Mouse (Mus musculus): ENCODE measurements at regions not wholly inside any gene's neighbourhood (a gene's known extent, or its start where the extent isn't known, plus 50 kb on each side); places are given as distances from the start of the nearest gene placed in this dataset.

- 59% methylated on average over 3 of the region's 3 CpGs for WGBS
- Histone ChIP-seq H3K27me3 (no peaks in the 10 kb centered on the region), H3K9me3 (no peaks in the 10 kb centered on the region), H3K4me1 (no peaks in the 10 kb centered on the region), H3K4me2 (no peak overlapping the region), H3K4me3 (no peak overlapping the region), H3K9ac (no peak overlapping the region), H3K36me3 (no peaks in the 10 kb centered on the region), H3K27ac (no peak overlapping the region)
- no peak for ATAC-seq (ENCODE audit: insufficient number of reproducible peaks, low FRiP score, low TSS enrichment, low read depth)
These were observed 191.9 kb upstream of the C9orf72 start for GRCm38 (mm10) chr4:35417866-35418265.

GRCm38 (mm10) chr4:35413488-35413887 is 187.5 kb upstream of the C9orf72 start:
- Histone ChIP-seq H3K27ac (no peak overlapping the region), H3K4me1 (no peaks in the 10 kb centered on the region), H3K27me3 (no peaks in the 10 kb centered on the region), H3K36me3 (no peaks in the 10 kb centered on the region), H3K9ac (no peak overlapping the region), H3K4me2 (no peak overlapping the region), H3K4me3 (no peak overlapping the region), H3K9me3 (no peaks in the 10 kb centered on the region)
- WGBS: 63% methylated on average over 3 of the region's 3 CpGs
- no peak for ATAC-seq (ENCODE audit: insufficient number of reproducible peaks, low FRiP score, low TSS enrichment, low read depth)

GRCm38 (mm10) chr4:35405301-35406006 is 179.5 kb upstream of the C9orf72 start:
- Histone ChIP-seq H3K4me3 (no peak overlapping the region), H3K4me2 (no peak overlapping the region), H3K36me3 (no peaks in the 10 kb centered on the region), H3K27me3 (no peaks in the 10 kb centered on the region), H3K4me1 (no peaks in the 10 kb centered on the region), H3K9ac (no peak overlapping the region), H3K27ac (no peak overlapping the region), H3K9me3 (no peaks in the 10 kb centered on the region)
- ATAC-seq (ENCODE audit: insufficient number of reproducible peaks, low FRiP score, low TSS enrichment, low read depth): no peak
- 76% methylated on average over 7 of the region's 7 CpGs for WGBS

GRCm38 (mm10) chr4:35404068-35404467 is 178.1 kb upstream of the C9orf72 start:
- no peaks in the 10 kb centered on the region for H3K36me3 ChIP-seq
- 73% methylated on average over 2 of the region's 2 CpGs for WGBS
- H3K27me3 ChIP-seq: no peaks in the 10 kb centered on the region
- no peak overlapping the region for H3K27ac ChIP-seq
- no peak overlapping the region for H3K9ac ChIP-seq
- ATAC-seq (ENCODE audit: insufficient number of reproducible peaks, low FRiP score, low TSS enrichment, low read depth): no peak
- no peaks in the 10 kb centered on the region for H3K4me1 ChIP-seq
- H3K4me2 ChIP-seq: no peak overlapping the region
- no peak overlapping the region for H3K4me3 ChIP-seq
- H3K9me3 ChIP-seq: no peaks in the 10 kb centered on the region

GRCm38 (mm10) chr4:35403594-35403993 is 177.6 kb upstream of the C9orf72 start:
- Histone ChIP-seq H3K4me2 (no peak overlapping the region), H3K9ac (no peak overlapping the region), H3K36me3 (no peaks in the 10 kb centered on the region), H3K27ac (no peak overlapping the region), H3K27me3 (no peaks in the 10 kb centered on the region), H3K9me3 (no peaks in the 10 kb centered on the region), H3K4me1 (no peaks in the 10 kb centered on the region), H3K4me3 (no peak overlapping the region)
- ATAC-seq (ENCODE audit: insufficient number of reproducible peaks, low FRiP score, low TSS enrichment, low read depth): no peak
- WGBS: 78% methylated on average over 6 of the region's 6 CpGs

GRCm38 (mm10) chr4:35402376-35403133 is 176.6 kb upstream of the C9orf72 start:
- 54% methylated on average over 9 of the region's 9 CpGs for WGBS
- Histone ChIP-seq H3K36me3 (no peaks in the 10 kb centered on the region), H3K27me3 (no peaks in the 10 kb centered on the region), H3K4me1 (no peaks in the 10 kb centered on the region), H3K9me3 (no peaks in the 10 kb centered on the region), H3K9ac (no peak overlapping the region), H3K4me2 (no peak overlapping the region), H3K4me3 (no peak overlapping the region), H3K27ac (no peak overlapping the region)
- no peak for ATAC-seq (ENCODE audit: insufficient number of reproducible peaks, low FRiP score, low TSS enrichment, low read depth)

GRCm38 (mm10) chr4:35401783-35402182 is 175.8 kb upstream of the C9orf72 start:
- Histone ChIP-seq H3K4me1 (no peaks in the 10 kb centered on the region), H3K4me2 (no peak overlapping the region), H3K36me3 (no peaks in the 10 kb centered on the region), H3K27ac (no peak overlapping the region), H3K9ac (no peak overlapping the region), H3K4me3 (no peak overlapping the region), H3K9me3 (no peaks in the 10 kb centered on the region), H3K27me3 (no peaks in the 10 kb centered on the region)
- WGBS: 44% methylated on average over 4 of the region's 4 CpGs
- no peak for ATAC-seq (ENCODE audit: insufficient number of reproducible peaks, low FRiP score, low TSS enrichment, low read depth)

- H3K4me1 ChIP-seq: no peaks in the 10 kb centered on the region
- H3K4me2 ChIP-seq: no peak overlapping the region
- H3K27me3 ChIP-seq: no peaks in the 10 kb centered on the region
- H3K27ac ChIP-seq: no peak overlapping the region
- whole genome bisulfite sequencing: 83% methylated on average over 6 of the region's 6 CpGs
- no peaks in the 10 kb centered on the region for H3K36me3 ChIP-seq
- no peaks in the 10 kb centered on the region for H3K9me3 ChIP-seq
- H3K9ac ChIP-seq: no peak overlapping the region
- H3K4me3 ChIP-seq: no peak overlapping the region
- ATAC-seq (ENCODE audit: insufficient number of reproducible peaks, low FRiP score, low TSS enrichment, low read depth): no peak
These were observed 174.5 kb upstream of the C9orf72 start for GRCm38 (mm10) chr4:35400511-35400910.

GRCm38 (mm10) chr4:35395583-35395877 is 169.6 kb upstream of the C9orf72 start:
- 84% methylated on average over 5 of the region's 5 CpGs for WGBS
- H3K4me2 ChIP-seq: no peak overlapping the region

GRCm38 (mm10) chr4:35394821-35395582 is 169.0 kb upstream of the C9orf72 start:
- no peaks in the 10 kb centered on the region for H3K9me3 ChIP-seq
- no peaks in the 10 kb centered on the region for H3K27me3 ChIP-seq
- no peak overlapping the region for H3K4me3 ChIP-seq
- ATAC-seq (ENCODE audit: insufficient number of reproducible peaks, low FRiP score, low TSS enrichment, low read depth): no peak
- H3K27ac ChIP-seq: no peak overlapping the region
- H3K36me3 ChIP-seq: no peaks in the 10 kb centered on the region
- no peaks in the 10 kb centered on the region for H3K4me1 ChIP-seq
- no peak overlapping the region for H3K9ac ChIP-seq
- WGBS: 50% methylated on average over 16 of the region's 16 CpGs
- no peak overlapping the region for H3K4me2 ChIP-seq

More at GRCm38 (mm10) chr4:35395583-35395877, 169.6 kb upstream of the C9orf72 start:
- no peaks in the 10 kb centered on the region for H3K9me3 ChIP-seq
- no peak overlapping the region for H3K27ac ChIP-seq
- H3K4me1 ChIP-seq: no peaks in the 10 kb centered on the region
- no peaks in the 10 kb centered on the region for H3K27me3 ChIP-seq
- no peak overlapping the region for H3K4me3 ChIP-seq
- ATAC-seq (ENCODE audit: insufficient number of reproducible peaks, low FRiP score, low TSS enrichment, low read depth): no peak
- H3K9ac ChIP-seq: no peak overlapping the region
- H3K36me3 ChIP-seq: no peaks in the 10 kb centered on the region

GRCm38 (mm10) chr4:35375791-35376190 is 149.8 kb upstream of the C9orf72 start:
- Histone ChIP-seq H3K9ac (no peak overlapping the region), H3K27ac (no peak overlapping the region), H3K27me3 (no peaks in the 10 kb centered on the region; the same call in 1 of the 2 replicates), H3K9me3 (no peaks in the 10 kb centered on the region), H3K4me1 (no peaks in the 10 kb centered on the region), H3K4me2 (no peak overlapping the region), H3K4me3 (no peak overlapping the region), H3K36me3 (no peaks in the 10 kb centered on the region)
- ATAC-seq (ENCODE audit: insufficient number of reproducible peaks, low FRiP score, low TSS enrichment, low read depth): no peak
- WGBS: 36% methylated on average over 4 of the region's 4 CpGs

- Histone ChIP-seq H3K4me1 (no peaks in the 10 kb centered on the region), H3K4me2 (no peak overlapping the region), H3K27me3 (no peaks in the 10 kb centered on the region; the same call in 1 of the 2 replicates), H3K9me3 (no peaks in the 10 kb centered on the region), H3K4me3 (no peak overlapping the region), H3K9ac (no peak overlapping the region), H3K27ac (no peak overlapping the region), H3K36me3 (no peaks in the 10 kb centered on the region)
- 54% methylated on average over 9 of the region's 9 CpGs for WGBS
- no peak for ATAC-seq (ENCODE audit: insufficient number of reproducible peaks, low FRiP score, low TSS enrichment, low read depth)
These were observed 147.4 kb upstream of the C9orf72 start for GRCm38 (mm10) chr4:35373213-35373860.
